Mouse (Mus musculus): ENCODE measurements around the gene Adk. TPM values are rescaled to one million over a fixed set of nuclear protein-coding genes. Genes with fewer than 3 reads are reported as not detected.

The Adk gene
- total and polyA plus RNA-seq, 3 experiments, result 47.9 to 129 (median 59.0) TPM

GRCm38 (mm10) chr14:21106582-21106981 is 54.2 kb downstream of the Adk start:
- no peak overlapping the region for H3K4me3 ChIP-seq (replicated peaks in 1 of 3; ENCODE audit: low read depth in 2 of 3, low read length in 2 of 3, poor library complexity in 1 of 3)
- DNase-seq (ENCODE audit: extremely low read depth), result no peak
- H3K36me3 ChIP-seq (replicated peaks in 1 of 2; ENCODE audit: control insufficient read depth in 1 of 2, insufficient read depth in 1 of 2, low read length in 1 of 2), result peaks cover 2 to 14% of the 10 kb centered on the region in 2 experiments
- H3K4me2 ChIP-seq (ENCODE audit: insufficient read depth, low read depth, poor library complexity, severe bottlenecking), result no peak overlapping the region
- no peaks in the 10 kb centered on the region for H3K4me1 ChIP-seq (ENCODE audit: control insufficient read depth in 1 of 2, insufficient read depth in 2 of 2)
- no peaks in the 10 kb centered on the region for H3K9me3 ChIP-seq (replicated peaks; ENCODE audit: low read length)
- no peak overlapping the region for H3K9ac ChIP-seq (ENCODE audit: insufficient read depth, low read depth)
- no peaks in the 10 kb centered on the region for H3K27me3 ChIP-seq (replicated peaks)
- in situ Hi-C loops (cut with MboI; ENCODE audit: low pct_ligation_motif_present, low pct_unique_long_range_greater_than_20kb, low sequenced_read_pairs), result no loop called here
- H3K27ac ChIP-seq (ENCODE audit: insufficient read depth, low read depth), result no peak overlapping the region
- TF ChIP-seq ZMIZ1 (IDR thresholded peaks at IDR 0.05; ENCODE audit: low read depth, low read length), result no peak
- dilution Hi-C loops (cut with MboI; ENCODE audit: extremely low pct_ligation_motif_present, extremely low pct_unique_long_range_greater_than_20kb, low sequenced_read_pairs), result no loop called here
- H3K79me2 ChIP-seq (replicated peaks; ENCODE audit: control insufficient read depth, extremely low read depth, insufficient read depth, poor library complexity, severe bottlenecking), result no peaks in the 10 kb centered on the region

- Histone ChIP-seq H3K9me3 (replicated peaks; ENCODE audit: low read length) (no peaks in the 10 kb centered on the region), H3K27me3 (replicated peaks) (no peaks in the 10 kb centered on the region), H3K4me3 (replicated peaks in 1 of 3; ENCODE audit: low read depth in 2 of 3, low read length in 2 of 3, poor library complexity in 1 of 3) (no peak overlapping the region), H3K27ac (ENCODE audit: insufficient read depth, low read depth) (no peak overlapping the region), H3K4me1 (ENCODE audit: control insufficient read depth in 1 of 2, insufficient read depth in 2 of 2) (no peaks in the 10 kb centered on the region), H3K36me3 (replicated peaks in 1 of 2; ENCODE audit: control insufficient read depth in 1 of 2, insufficient read depth in 1 of 2, low read length in 1 of 2) (peaks cover 2 to 16% of the 10 kb centered on the region in 2 experiments), H3K9ac (ENCODE audit: insufficient read depth, low read depth) (no peak overlapping the region), H3K4me2 (ENCODE audit: insufficient read depth, low read depth, poor library complexity, severe bottlenecking) (no peak overlapping the region), H3K79me2 (replicated peaks; ENCODE audit: control insufficient read depth, extremely low read depth, insufficient read depth, poor library complexity, severe bottlenecking) (no peaks in the 10 kb centered on the region)
- DNase-seq (ENCODE audit: extremely low read depth), result no peak
- no peak for TF ChIP-seq POLR2AphosphoS2 (IDR thresholded peaks at IDR 0.05; ENCODE audit: low read depth, low read length)
- no peak for TF ChIP-seq EP300 (IDR thresholded peaks at IDR 0.05; ENCODE audit: low read length)
- no peak for TF ChIP-seq CTCF (conservative IDR thresholded peaks at IDR 0.05 in 1 of 2, IDR thresholded peaks at IDR 0.05 in 1 of 2; ENCODE audit: low read depth in 2 of 2, low read length in 2 of 2)
- no peak for TF ChIP-seq TBP (conservative IDR thresholded peaks at IDR 0.05; ENCODE audit: low read depth, low read length)
- TF ChIP-seq TCF12 (IDR thresholded peaks at IDR 0.05; ENCODE audit: low read depth, low read length), result no peak
- no peak for TF ChIP-seq USF1 (IDR thresholded peaks at IDR 0.05; ENCODE audit: low read depth, low read length)
- no peak for TF ChIP-seq MYC (IDR thresholded peaks at IDR 0.05; ENCODE audit: low read depth, low read length)
- TF ChIP-seq MAZ (IDR thresholded peaks at IDR 0.05; ENCODE audit: low read depth, low read length), result no peak
- TF ChIP-seq ELF1 (IDR thresholded peaks at IDR 0.05; ENCODE audit: low read depth, low read length), result no peak
- TF ChIP-seq RAD21 (IDR thresholded peaks at IDR 0.05; ENCODE audit: low read depth, low read length), result no peak
- in situ Hi-C loops (cut with MboI; ENCODE audit: low pct_ligation_motif_present, low pct_unique_long_range_greater_than_20kb, low sequenced_read_pairs) (no loop called here), dilution Hi-C loops (cut with MboI; ENCODE audit: extremely low pct_ligation_motif_present, extremely low pct_unique_long_range_greater_than_20kb, low sequenced_read_pairs) (no loop called here)
Measured at GRCm38 (mm10) chr14:21107551-21107950, 55.2 kb downstream of the Adk start.

GRCm38 (mm10) chr14:21110492-21110891 is 58.1 kb downstream of the Adk start:
- no peak overlapping the region for H3K9ac ChIP-seq (ENCODE audit: insufficient read depth, low read depth)
- dilution Hi-C loops (cut with MboI; ENCODE audit: extremely low pct_ligation_motif_present, extremely low pct_unique_long_range_greater_than_20kb, low sequenced_read_pairs), result no loop called here
- H3K4me2 ChIP-seq (ENCODE audit: insufficient read depth, low read depth, poor library complexity, severe bottlenecking), result no peak overlapping the region
- no peak for DNase-seq (ENCODE audit: extremely low read depth)
- peaks cover 2 to 13% of the 10 kb centered on the region in 2 experiments for H3K36me3 ChIP-seq (replicated peaks in 1 of 2; ENCODE audit: control insufficient read depth in 1 of 2, insufficient read depth in 1 of 2, low read length in 1 of 2)
- H3K27ac ChIP-seq (ENCODE audit: insufficient read depth, low read depth), result no peak overlapping the region
- in situ Hi-C loops (cut with MboI; ENCODE audit: low pct_ligation_motif_present, low pct_unique_long_range_greater_than_20kb, low sequenced_read_pairs), result no loop called here
- no peaks in the 10 kb centered on the region for H3K27me3 ChIP-seq (replicated peaks)
- no peak overlapping the region for H3K4me3 ChIP-seq (replicated peaks in 1 of 3; ENCODE audit: low read depth in 2 of 3, low read length in 2 of 3, poor library complexity in 1 of 3)
- no peaks in the 10 kb centered on the region for H3K4me1 ChIP-seq (ENCODE audit: control insufficient read depth in 1 of 2, insufficient read depth in 2 of 2)
- TF ChIP-seq MXI1 (IDR thresholded peaks at IDR 0.05; ENCODE audit: low read depth, low read length) (no peak), NELFE (IDR thresholded peaks at IDR 0.05; ENCODE audit: low read depth, low read length) (no peak), CHD1 (IDR thresholded peaks at IDR 0.05; ENCODE audit: low read depth, low read length) (no peak), CTCF (conservative IDR thresholded peaks at IDR 0.05 in 1 of 2, IDR thresholded peaks at IDR 0.05 in 1 of 2; ENCODE audit: low read depth in 2 of 2, low read length in 2 of 2) (no peak), ETS1 (conservative IDR thresholded peaks at IDR 0.05; ENCODE audit: low read depth, low read length) (no peak), ZNF384 (IDR thresholded peaks at IDR 0.05; ENCODE audit: low read depth, low read length) (no peak), EP300 (IDR thresholded peaks at IDR 0.05; ENCODE audit: low read length) (no peak), ELF1 (IDR thresholded peaks at IDR 0.05; ENCODE audit: low read depth, low read length) (no peak)
- no peaks in the 10 kb centered on the region for H3K79me2 ChIP-seq (replicated peaks; ENCODE audit: control insufficient read depth, extremely low read depth, insufficient read depth, poor library complexity, severe bottlenecking)
- H3K9me3 ChIP-seq (replicated peaks; ENCODE audit: low read length), result no peaks in the 10 kb centered on the region

Measured in CH12.LX (cell line).